Mouse (Mus musculus) cerebellum, adult 2 months (tissue): ENCODE measurements around the gene Ifnl3.

Experiments used
- CTCF ChIP-seq: fragments of 200-500 bp; IDR thresholded peaks from 2 replicates; pipeline ENCODE4 v1.5.1; 2011; ENCODE audit warnings: low read depth, mild to moderate bottlenecking, control low read depth, low read length, moderate library complexity, borderline replicate concordance; ENCODE audit not compliant: insufficient read depth
- POLR2A ChIP-seq: fragments of 200-500 bp; IDR thresholded peaks from 2 replicates; pipeline ENCODE4 v1.6.1; 2011; ENCODE audit warnings: low read length, control low read depth, borderline replicate concordance; ENCODE audit not compliant: insufficient read depth

DNA sequence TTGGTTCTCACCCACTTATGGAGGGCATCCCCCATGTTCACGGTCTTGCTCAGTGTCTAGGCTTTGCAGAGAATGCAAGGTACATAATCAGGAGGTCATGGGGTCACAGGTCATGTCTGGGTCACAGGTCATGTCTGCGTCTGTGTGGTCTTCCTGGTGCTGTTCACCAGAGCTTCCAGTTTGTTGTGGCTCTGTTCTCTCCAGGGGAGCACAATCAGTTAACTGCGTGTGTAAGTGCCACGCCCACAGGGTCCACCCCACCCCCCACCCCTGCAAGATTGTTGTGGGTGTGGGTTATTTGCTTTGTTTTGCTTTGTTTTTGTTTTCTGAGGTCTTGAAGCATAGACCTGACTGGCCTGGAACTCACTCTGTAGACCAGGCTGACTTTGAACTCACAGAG lies 38.4 kb upstream of the Ifnl3 start:
- TF ChIP-seq POLR2A: no peak
- TF ChIP-seq CTCF: no peak
